Mouse (Mus musculus) heart, postnatal 25 days (tissue): ENCODE data around the gene Uox. TPM values are rescaled to one million over a fixed set of nuclear protein-coding genes. Genes with fewer than 3 reads are reported as not detected.
A peak's percentile ranks its signal among the peaks of the same experiment; 100 is the strongest.

Source experiments
- DNase-seq: peaks from one replicate; pipeline ENCODE4 v3.0.0; 2022; ENCODE audit warnings: low spot score
- intact Hi-C: fragments of 180-260 bp; cut with DNase I; formaldehyde crosslinking; loops from one replicate; pipeline ENCODE4 v1.15.1; 2025
- total RNA-seq, 2 experiments: library from RNA; stranded (reverse); gene quantifications; 2 replicates each; pipeline ENCODE4 v1.2.3; 2021

Uox gene
- total RNA-seq, 2 experiments from 2014 or later, result not detected

GRCm38 (mm10) chr3:146617946-146618345 lies 47.7 kb downstream of the Uox start:
- DNase-seq, result no peak
- intact Hi-C loops, result no loop called here

GRCm38 (mm10) chr3:146618357-146618756 lies 48.1 kb downstream of the Uox start:
- DNase-seq, result no peak
- intact Hi-C loops, result no loop called here

GRCm38 (mm10) chr3:146620101-146620500 lies 49.9 kb downstream of the Uox start:
- no peak for DNase-seq
- intact Hi-C loops, result no loop called here

GRCm38 (mm10) chr3:146620555-146621249 lies 50.5 kb downstream of the Uox start:
- intact Hi-C loops, result no loop called here
- DNase-seq, result peak; percentile 4

- no peak for DNase-seq
- intact Hi-C loops, result no loop called here
Observed at GRCm38 (mm10) chr3:146621966-146622365, 51.7 kb downstream of the Uox start.

GRCm38 (mm10) chr3:146625766-146626165 lies 55.5 kb downstream of the Uox start:
- no peak for DNase-seq
- intact Hi-C loops, result no loop called here

GRCm38 (mm10) chr3:146628227-146628982 lies 58.2 kb downstream of the Uox start:
- intact Hi-C loops, result no loop called here
- no peak for DNase-seq

GRCm38 (mm10) chr3:146632506-146632905 lies 62.3 kb downstream of the Uox start:
- intact Hi-C loops, result no loop called here
- DNase-seq, result no peak

GRCm38 (mm10) chr3:146641818-146642427 lies 71.7 kb downstream of the Uox start:
- no peak for DNase-seq
- intact Hi-C loops, result no loop called here

GRCm38 (mm10) chr3:146649311-146649894 lies 79.2 kb downstream of the Uox start:
- no peak for DNase-seq
- intact Hi-C loops, result no loop called here

- intact Hi-C loops, result no loop called here
- DNase-seq, result no peak
Observed at GRCm38 (mm10) chr3:146650716-146651115, 80.5 kb downstream of the Uox start.

- intact Hi-C loops, result no loop called here
- no peak for DNase-seq
Observed at GRCm38 (mm10) chr3:146651217-146651616, 81.0 kb downstream of the Uox start, which contains the start of gene 4930503B20Rik. Gene 4930503B20Rik, minus strand, starts transcription at chr3:146651317.

GRCm38 (mm10) chr3:146652431-146652830 lies 82.2 kb downstream of the Uox start:
- DNase-seq, result no peak
- intact Hi-C loops, result no loop called here

GRCm38 (mm10) chr3:146653692-146654091 lies 83.5 kb downstream of the Uox start:
- DNase-seq, result no peak
- intact Hi-C loops, result no loop called here

- intact Hi-C loops, result no loop called here
Observed at GRCm38 (mm10) chr3:146655111-146655577, 84.9 kb downstream of the Uox start.

GRCm38 (mm10) chr3:146657433-146657832 lies 87.2 kb downstream of the Uox start:
- DNase-seq, result no peak
- intact Hi-C loops, result no loop called here

More at GRCm38 (mm10) chr3:146655111-146655577, 84.9 kb downstream of the Uox start:
- DNase-seq, result no peak

- intact Hi-C loops, result no loop called here
- DNase-seq, result no peak
Observed at GRCm38 (mm10) chr3:146658061-146658639, 87.9 kb downstream of the Uox start.

- intact Hi-C loops, result no loop called here
- no peak for DNase-seq
Observed at GRCm38 (mm10) chr3:146659321-146659720, 89.1 kb downstream of the Uox start.

- intact Hi-C loops, result no loop called here
- DNase-seq, result no peak
Observed at GRCm38 (mm10) chr3:146661001-146661400, 90.8 kb downstream of the Uox start.

- intact Hi-C loops, result no loop called here
Observed at GRCm38 (mm10) chr3:146661907-146662306, 91.7 kb downstream of the Uox start.

More at GRCm38 (mm10) chr3:146661907-146662306, 91.7 kb downstream of the Uox start:
- DNase-seq, result no peak
